Mouse (Mus musculus) liver, postnatal 0 days (tissue): ENCODE measurements around the gene Hlcs.

Experiments used
- CTCF ChIP-seq: sonication (generic); IDR thresholded peaks from 2 replicates; pipeline ENCODE4 v1.5.1; 2016; ENCODE audit warnings: antibody characterized with exemption, low read depth
- EP300 ChIP-seq: IDR thresholded peaks from 2 replicates; pipeline ENCODE4 v1.6.1; 2016; ENCODE audit warnings: antibody characterized with exemption, low read depth, mild to moderate bottlenecking

DNA sequence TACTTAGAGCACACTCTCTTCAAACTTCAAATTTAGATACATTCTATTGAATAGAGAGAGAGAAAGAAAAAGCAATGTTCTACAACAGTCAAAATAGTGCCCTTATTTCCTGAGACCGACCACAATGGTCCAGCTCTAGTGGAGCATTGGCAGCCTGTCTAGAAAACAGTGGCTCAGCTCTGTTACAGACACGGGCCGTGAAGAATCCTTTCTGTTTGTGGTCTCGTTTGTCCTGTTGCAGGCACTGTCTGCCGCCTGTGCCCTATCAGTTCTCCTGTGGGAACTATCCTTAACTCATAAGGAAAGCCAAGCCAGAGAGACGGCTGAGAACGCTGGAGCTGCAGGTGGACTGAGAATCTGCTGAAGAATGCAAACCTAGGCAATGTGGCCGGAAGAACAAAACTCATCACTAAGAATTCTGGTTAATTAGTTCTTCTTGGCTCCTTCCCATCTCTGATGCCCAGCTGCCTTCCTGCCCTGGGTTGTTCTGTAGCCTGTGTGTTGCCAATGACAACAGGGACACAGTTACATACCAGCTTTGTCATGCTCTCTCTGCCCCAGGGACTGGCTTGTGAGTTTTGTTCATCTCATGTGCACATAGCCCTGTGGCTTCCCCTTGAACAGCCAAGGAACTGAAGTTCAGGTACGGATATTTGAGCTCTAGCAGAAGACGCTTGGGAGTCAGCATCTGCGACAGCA, 36.4 kb upstream of the Hlcs start:
- TF ChIP-seq CTCF (no peak), EP300 (no peak)
